Mouse (Mus musculus): ENCODE data around the gene Isy1. TPM values are rescaled to one million over a fixed set of nuclear protein-coding genes. Genes with fewer than 3 reads are reported as not detected.
A peak's percentile ranks its signal among the peaks of the same experiment; 100 is the strongest.

Gene Isy1
- 3.7 and 6.3 TPM in 2 replicates for total RNA-seq (2015; ENCODE audit: low replicate concordance)
- 3.5 and 5.0 TPM in 2 replicates for total RNA-seq (2017; ENCODE audit: low replicate concordance)

DNA sequence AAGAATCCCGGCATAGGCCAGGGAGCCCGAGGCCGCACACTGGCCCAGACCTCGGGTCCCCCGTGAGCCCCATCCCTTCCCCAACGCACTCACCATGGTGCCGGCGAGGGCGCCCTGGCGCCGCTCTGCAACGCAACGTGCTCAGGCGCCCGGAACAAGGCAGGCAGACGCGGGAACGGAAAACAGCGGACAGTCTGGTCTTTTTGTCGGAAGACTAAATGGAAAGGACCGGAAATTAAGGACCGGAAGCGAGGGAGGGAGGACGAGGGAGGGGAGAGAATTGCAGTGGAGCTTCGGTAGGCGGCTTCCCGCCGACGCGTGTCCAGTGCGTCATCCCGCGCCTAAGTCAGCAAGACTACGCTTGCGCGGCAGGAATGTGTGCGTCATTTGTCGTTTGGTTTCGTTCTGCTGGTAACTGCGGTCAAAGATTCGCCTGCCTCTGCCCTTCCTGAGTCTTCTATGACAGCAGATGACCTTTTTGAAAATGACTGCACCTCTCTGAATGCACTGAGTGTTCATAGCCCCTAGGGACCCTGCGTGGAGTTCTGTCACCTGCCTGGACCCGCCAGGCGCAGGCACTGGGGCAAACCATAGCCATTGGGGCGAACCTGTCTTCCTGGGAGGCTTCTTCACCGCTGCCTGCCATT is at the start of gene Isy1:
Isy1 (minus strand) TSS at position 248 of the 647 bp plus-strand sequence.
- ATAC-seq (replicated peaks; ENCODE audit: low FRiP score, poor library complexity, severe bottlenecking): peak; percentile 97

DNA sequence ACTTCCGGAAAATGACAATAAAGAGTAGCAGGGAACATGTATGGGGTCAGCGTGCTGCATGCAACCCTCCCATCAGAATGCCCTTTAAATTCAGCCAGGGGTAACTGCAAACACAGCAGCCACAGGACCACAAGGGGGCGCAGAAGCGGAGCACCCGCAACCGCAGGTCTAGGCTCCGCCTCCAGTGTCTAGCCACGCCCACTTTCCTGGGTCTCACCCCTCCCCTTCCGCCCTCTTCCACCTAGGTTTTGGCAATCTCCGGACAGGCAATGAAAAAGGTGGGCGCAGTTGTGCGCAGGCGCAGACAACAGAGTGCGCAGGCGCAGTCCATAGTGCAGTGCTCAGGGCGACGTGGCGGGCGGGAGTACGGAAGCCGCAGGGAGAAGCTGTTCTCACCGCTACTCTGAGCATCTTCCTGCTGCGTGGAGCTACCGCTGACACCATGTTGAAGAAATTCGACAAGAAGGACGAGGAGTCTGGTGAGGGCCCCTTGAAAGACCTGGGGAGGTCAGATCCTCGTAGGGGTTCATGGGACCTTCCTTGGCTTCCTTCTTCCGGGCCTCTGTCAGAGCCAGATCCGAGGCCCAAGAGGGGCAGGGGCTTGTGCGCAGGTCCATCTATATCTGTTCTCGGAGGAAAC is 49.1 kb upstream of the Isy1 start, which contains the start of gene Copg1:
Copg1 (plus strand) TSS at position 221 of the 640 bp plus-strand sequence.
- peak; percentile 96 for ATAC-seq (replicated peaks; ENCODE audit: low FRiP score, poor library complexity, severe bottlenecking)

DNA sequence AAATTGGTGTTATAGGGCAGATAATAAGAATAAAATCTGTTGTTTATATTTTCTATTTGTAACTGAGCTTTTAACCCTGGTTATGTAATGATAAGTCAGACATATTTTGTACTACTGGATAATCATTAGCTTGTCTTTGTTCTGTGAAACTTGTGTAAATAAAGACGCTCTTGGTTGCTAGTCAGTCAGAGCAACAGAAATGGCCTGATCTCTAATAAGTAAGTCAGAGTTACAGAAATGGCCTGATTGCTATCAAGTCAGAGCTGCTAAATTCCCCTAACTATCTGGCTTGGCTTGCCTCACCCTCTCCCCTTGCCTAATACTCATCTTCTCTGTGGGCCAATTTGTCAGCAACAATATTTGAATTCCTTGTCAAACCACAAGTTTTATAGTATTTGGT is 48.1 kb upstream of the Isy1 start:
- no peak for ATAC-seq (replicated peaks; ENCODE audit: low FRiP score, poor library complexity, severe bottlenecking)

DNA sequence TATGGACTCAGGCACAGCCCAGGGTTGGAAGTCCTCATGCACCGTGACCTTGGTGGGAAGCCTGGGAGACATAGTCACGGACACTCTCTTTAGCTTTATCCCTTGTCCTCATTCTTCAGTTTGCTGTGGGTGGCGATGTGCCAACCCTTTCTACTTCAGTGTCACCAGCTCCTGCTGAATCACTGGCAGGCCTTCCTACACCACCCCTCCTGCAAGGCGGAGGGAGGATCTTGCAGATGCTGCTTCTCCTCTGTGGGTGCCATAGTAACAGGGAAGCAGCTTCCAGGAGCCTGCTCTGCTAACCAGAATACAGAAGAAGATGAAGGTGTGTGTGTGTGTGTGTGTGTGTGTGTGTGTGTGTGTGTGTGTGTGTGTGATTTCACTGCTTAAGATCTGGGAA is 44.2 kb upstream of the Isy1 start:
- ATAC-seq (replicated peaks; ENCODE audit: low FRiP score, poor library complexity, severe bottlenecking): no peak

DNA sequence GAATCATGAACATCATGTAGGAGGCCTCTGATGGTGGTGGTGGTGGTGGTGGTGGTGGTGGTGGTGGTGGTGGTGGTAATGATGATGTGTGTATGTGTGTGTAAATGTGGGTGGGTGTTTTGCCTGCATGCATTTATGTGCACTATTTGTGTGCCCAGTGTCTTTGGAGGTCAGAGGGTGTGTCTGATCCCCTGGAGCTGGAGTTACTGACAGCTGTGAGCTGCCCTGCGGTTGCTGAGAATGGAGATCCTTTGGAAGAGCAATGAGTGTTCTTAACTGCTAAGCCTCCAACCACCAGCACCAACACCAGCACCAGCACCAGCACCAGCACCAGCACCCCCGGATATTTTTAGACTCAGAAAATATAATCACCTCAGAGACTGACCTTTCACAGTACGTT is 43.6 kb upstream of the Isy1 start:
- no peak for ATAC-seq (replicated peaks; ENCODE audit: low FRiP score, poor library complexity, severe bottlenecking)

DNA sequence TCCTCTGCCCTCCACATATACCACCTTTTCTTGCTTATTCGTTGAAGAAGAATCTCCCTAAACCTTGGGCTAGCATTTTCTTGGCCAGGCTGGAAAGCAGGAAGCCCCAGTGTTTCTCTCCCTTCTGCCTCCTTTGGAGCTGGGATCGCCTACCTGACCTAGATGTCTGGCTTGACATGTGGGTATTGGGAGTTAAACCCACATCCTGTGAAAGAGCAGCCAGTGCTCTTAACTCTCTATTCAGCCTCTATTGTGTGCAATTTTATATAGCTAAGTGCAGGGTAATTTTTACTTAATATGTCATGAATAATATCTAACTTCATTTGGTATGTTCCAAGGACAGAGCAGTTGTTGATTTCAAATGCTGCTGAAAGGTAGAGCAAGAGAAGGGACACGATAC is 41.0 kb upstream of the Isy1 start:
- ATAC-seq (replicated peaks; ENCODE audit: low FRiP score, poor library complexity, severe bottlenecking): no peak

DNA sequence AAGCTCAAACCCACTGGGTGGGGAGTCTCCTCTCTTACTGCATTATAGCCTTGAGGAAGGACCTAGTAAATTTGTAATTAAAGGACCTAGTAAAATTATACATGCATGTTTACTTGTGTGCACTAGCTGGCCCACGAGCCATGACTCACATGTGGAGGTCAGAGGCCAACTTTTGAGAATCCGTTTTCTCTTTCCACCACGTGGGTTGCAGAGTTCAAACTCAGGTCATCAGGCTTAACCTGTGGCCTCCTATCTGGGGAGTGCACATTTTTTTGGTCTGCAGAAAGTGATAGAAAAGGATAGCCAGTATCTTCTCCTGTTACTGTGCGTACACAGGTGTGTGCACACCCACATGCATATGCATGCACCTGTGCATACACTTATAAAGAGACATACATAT is 40.4 kb upstream of the Isy1 start:
- ATAC-seq (replicated peaks; ENCODE audit: low FRiP score, poor library complexity, severe bottlenecking): no peak

DNA sequence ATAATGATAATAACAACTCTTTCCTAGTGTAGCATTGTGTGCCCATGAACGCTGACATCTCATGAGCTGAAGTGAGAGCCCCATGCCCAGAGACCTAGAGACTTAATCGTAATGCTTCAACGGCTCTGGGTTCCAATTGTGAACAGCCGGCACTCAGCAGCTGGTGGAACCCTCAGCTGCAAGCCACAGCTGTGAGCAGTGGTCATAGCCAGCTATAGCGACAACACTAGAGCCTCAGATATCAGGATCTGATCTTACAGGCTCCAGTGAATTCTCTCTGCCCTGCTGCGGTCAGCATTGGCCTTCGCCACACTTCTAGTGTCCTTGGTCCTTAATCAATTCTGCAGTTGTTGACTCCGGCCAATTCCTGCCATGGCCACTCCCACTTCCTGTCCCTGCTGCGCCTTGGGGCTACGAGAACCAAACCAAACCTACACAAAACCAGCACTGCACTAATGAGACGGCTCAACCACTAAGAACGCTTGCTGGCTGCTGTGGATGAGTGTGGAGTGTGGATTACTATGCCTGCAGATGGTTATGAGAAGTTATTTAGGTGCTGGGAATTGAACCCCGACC is 37.6 kb upstream of the Isy1 start:
- no peak for ATAC-seq (replicated peaks; ENCODE audit: low FRiP score, poor library complexity, severe bottlenecking)

DNA sequence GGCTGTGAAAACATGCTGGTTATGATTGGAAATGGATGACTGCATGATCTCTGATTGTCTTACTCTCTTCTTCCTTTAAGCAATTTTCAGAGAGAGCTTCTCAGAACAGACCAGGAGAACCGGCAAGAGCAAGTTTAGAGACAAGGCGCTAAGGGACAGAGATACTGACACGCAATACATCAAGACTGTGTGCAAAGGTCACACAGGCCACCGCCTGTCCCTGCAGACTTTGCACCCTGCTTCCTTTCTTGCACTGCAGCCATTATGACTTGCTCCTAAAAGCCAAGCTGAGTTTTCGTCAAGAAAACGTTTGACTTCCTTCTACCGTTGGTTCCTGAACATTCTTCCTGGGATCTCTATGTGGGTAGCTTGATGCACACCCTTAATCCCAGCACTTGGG is 37.0 kb upstream of the Isy1 start:
- no peak for ATAC-seq (replicated peaks; ENCODE audit: low FRiP score, poor library complexity, severe bottlenecking)

DNA sequence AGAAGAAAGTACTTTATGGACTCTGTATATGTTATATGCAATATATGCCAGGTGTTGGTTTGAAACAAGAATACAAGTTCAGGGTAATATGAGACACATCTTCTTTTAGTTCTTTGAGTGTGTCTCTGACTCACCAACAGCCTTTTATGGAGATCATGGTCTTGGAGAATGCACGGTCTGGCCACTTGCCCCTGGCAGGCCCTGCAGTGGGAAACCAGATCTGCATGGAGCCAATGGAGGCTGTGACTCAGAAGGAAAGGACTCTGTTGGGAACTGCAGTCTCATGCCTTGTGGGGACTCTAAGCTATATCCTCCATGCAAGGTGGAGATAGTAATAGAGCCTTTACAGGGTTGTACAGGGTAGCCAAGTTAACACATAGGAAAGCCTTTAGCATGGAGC is 36.5 kb upstream of the Isy1 start:
- ATAC-seq (replicated peaks; ENCODE audit: low FRiP score, poor library complexity, severe bottlenecking): no peak

DNA sequence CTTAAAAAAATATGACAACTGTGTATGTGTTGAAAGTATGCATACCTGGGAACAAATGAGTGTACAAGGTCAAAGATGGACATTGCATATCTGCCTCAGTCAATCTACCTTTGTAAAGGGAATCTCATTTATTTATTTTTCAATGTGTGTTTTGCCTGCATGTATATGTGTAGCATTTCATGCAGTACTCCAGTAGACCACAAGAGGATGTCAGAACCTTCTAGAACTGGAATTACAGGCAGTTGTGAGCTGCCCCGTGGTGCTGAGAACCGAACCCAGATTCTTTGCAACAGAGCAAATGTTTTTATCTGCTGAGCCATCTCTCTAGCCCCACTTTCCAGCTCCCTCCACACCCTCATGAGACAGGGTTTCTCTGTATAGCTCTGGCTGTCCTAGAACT is 35.4 kb upstream of the Isy1 start:
- ATAC-seq (replicated peaks; ENCODE audit: low FRiP score, poor library complexity, severe bottlenecking): no peak

DNA sequence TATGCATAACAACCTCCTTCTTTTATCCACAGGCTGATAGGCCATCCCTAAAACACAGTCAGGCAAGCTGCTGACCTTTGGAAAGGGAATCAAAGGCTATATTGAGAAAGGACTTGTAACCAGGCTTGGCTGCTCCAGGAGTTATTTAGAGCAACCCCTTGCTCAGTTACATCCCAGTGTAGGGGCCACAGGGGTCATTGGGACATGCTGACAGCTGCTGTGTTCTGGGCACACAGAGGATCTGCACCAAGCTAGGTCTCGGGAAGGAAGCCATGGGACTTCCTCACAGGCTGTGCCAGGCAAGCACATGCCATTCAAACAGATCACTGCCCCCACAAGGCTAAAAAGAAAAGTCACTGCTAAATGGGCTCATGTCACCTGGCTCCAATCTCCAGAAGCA is 34.5 kb upstream of the Isy1 start:
- ATAC-seq (replicated peaks; ENCODE audit: low FRiP score, poor library complexity, severe bottlenecking): no peak

DNA sequence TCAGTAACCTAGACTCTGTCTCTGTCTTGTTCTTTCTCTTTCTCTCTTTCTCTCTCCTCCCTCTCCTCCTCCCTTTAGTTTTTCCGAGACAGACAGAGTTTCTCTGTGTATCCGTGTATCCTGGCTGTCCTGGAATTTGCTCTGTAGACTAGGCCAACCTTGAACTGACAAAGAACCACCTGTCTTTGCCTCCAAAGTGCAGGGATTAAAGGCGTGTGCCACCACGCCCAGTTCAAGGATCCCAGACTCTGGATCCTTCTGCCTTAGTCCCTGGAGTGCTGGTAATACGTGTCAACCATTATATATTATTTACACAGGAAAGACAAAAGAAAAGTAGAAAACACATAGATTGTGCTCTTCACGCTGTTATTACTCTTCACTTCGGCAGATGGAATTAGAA is 32.6 kb upstream of the Isy1 start:
- no peak for ATAC-seq (replicated peaks; ENCODE audit: low FRiP score, poor library complexity, severe bottlenecking)

DNA sequence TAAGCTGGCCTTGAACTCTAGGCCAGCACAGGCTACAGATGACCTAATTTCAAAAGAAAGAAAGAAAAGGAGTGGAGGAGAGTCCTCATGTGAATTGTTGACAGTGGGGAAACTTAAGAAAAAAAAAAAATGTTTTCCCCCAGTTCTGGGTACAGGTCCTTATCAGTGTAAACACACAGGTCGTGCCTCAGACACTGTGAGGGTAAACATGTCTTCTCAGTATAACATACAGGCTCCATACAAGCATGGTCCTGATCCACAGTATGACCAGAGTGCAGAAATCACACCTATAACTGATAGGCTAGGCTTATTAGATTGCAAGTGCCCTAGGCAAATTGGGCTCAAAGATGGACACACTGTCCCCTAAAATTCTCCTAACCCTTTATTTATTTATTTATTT is 31.8 kb upstream of the Isy1 start:
- no peak for ATAC-seq (replicated peaks; ENCODE audit: low FRiP score, poor library complexity, severe bottlenecking)

DNA sequence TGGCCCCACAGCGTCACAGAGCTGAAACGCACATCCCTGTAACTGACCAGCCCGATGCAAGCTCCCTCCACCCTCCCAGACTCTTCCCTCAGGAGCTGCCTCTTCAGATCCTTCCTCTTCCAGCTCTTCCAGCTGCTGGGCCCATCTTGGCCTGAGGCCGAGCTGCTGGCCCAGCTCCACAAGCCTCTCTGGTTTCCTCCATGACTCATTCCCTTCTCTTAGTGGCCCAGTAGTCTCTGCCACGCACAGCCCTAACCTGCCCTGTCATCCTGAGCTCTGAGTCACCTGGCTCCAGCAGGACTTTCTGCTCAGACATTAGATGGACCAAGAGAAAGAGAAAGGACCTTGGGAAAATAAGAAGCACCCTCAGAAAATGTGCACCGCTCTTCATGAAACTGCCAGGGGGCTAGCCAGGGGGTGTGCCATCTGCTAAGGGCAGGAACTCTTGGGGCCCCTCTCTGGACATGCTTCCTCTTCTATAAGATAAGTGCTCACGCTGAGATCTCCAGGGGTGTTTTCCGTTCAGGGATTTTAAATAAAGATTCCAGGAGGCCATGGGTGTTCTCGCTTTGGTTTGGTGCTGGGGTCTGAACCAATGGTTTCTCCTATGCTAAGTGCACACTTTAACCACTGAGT is 30.4 kb upstream of the Isy1 start:
- peak; percentile 64 for ATAC-seq (replicated peaks; ENCODE audit: low FRiP score, poor library complexity, severe bottlenecking)

DNA sequence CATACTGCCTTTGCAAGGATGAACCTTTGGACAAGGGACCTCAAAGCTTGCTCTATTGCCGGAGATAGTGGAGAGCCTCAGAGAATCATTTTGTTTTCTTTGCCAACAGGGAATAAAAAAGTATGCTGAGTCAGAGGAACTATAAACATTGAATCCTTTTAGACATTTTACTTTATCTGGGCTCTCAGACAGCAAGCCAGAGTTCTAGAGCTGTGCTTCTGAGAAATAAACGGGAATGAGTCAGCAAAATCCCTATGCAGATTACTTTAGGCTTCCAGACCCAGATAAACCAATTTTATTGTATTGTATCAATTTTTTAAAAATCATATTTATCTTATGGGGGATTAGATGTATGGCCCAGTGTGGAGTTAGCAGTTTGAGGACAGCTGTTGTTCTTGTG is 28.7 kb upstream of the Isy1 start:
- ATAC-seq (replicated peaks; ENCODE audit: low FRiP score, poor library complexity, severe bottlenecking): no peak

DNA sequence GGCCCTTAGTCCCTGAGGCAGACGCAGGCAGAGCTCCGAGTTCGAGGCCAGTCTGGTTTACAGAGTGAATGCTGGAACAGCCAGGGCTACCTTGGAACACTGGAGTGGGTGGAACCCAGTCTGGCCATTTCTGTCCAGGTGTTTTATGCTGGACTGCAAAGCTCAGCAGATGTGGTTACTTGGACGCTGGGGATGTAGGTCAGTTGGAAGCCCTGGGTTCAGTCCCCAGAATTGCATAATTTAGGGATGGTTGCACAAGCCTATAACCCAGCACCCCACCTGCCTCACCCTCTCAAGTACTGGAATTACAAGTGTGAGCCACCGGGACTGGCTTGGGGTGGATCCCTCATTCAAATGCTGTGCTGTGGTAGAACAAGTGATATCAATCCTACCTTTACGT is 27.6 kb upstream of the Isy1 start:
- ATAC-seq (replicated peaks; ENCODE audit: low FRiP score, poor library complexity, severe bottlenecking): no peak

DNA sequence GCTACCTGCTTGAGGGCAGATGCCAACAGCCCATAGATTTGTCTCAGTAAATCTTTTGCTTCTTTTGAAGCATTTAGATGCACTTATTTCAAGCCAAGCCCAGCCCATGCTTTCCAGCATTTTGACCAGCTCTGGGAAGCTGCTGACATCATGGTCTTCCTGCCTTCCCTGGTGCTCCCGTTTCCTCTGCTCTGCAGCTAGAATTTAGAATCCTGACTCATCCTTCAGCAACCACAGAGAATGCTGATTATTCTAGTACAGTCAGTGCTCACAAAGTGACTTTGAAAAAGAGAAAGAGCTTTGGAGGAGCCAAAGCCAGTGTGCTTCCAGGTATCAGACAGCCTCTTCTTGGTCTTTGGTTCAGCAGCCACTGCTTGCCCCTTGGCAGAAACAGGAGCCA is 18.5 kb upstream of the Isy1 start:
- ATAC-seq (replicated peaks; ENCODE audit: low FRiP score, poor library complexity, severe bottlenecking): no peak

DNA sequence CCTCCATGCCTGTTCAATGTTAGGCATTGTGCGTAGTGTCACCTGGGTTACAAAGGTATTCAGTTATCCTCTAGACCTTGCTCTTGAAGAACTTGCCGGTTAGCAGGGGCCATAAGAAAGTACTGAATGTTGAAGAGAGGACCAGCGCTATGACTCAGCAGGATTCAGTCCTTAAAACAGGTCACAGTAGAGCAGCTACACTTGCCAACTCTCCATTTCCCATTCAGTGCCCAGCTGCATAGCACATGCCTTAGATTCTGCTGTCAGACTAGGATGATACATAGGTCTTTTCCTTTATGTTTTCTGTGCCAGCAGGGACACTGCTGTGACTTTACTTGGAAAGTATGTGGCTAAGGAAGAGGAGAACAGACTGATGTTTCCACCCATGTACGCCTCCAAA is 14.8 kb upstream of the Isy1 start:
- ATAC-seq (replicated peaks; ENCODE audit: low FRiP score, poor library complexity, severe bottlenecking): 0 out of 2 replicates have a peak, but pooled peaks have one; percentile 37

DNA sequence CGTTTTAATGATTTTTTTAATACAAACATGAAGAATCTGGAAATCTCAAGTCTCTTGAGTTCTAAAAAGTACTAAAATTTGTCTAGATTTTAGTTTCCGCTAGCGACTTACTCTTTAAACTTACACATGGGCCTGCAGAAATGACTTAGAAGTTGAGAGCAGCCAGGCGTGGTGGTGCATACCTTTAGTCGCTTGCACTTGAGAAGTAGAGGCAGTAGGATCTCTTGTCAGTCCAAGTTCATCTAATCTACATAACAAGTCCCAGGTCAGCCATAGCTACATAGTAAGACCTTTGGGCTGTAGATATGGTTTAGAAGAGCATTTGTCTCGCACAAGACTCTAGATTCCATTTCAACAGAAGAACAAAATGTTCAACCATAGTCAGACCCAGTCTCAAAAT is 13.3 kb upstream of the Isy1 start:
- ATAC-seq (replicated peaks; ENCODE audit: low FRiP score, poor library complexity, severe bottlenecking): no peak

All from erythroblast, adult 5-6 weeks (primary cell).